Mouse (Mus musculus) stomach, postnatal 0 days (tissue): ENCODE data around the gene Nsun2. TPM values are rescaled to one million over a fixed set of nuclear protein-coding genes. Genes with fewer than 3 reads are reported as not detected.
A peak's percentile ranks its signal among the peaks of the same experiment; 100 is the strongest.

ENCODE experiments used
- ATAC-seq: fragments of 200-750 bp; cut with Nextera tagmentation; 2 replicates; pipeline ENCODE4 v1.8.0; 2017; ENCODE audit not compliant: low FRiP score, low TSS enrichment
- DNase-seq: peaks from one replicate; pipeline ENCODE4 v3.0.0-alpha.2; 2016; ENCODE audit warnings: low spot score
- H3K27ac ChIP-seq: fragments of 300-500 bp; sonication (generic); replicated peaks from 2 replicates; pipeline ENCODE4 v1.5.1; 2014; ENCODE audit warnings: mild to moderate bottlenecking, control low read depth
- H3K27me3 ChIP-seq: fragments of 300-500 bp; sonication (generic); 2 replicates; pipeline ENCODE4 v1.6.1; 2014; ENCODE audit warnings: low read length; ENCODE audit not compliant: control insufficient read depth, insufficient read depth
- H3K36me3 ChIP-seq: fragments of 300-500 bp; sonication (generic); 2 replicates; pipeline ENCODE4 v1.6.1; 2014; ENCODE audit warnings: low read length, mixed read lengths; ENCODE audit not compliant: control insufficient read depth, insufficient read depth
- H3K4me1 ChIP-seq: fragments of 300-500 bp; sonication (generic); replicated peaks from 2 replicates; pipeline ENCODE4 v1.6.1; 2014; ENCODE audit warnings: antibody characterized with exemption; ENCODE audit not compliant: control insufficient read depth, insufficient read depth
- H3K4me2 ChIP-seq: fragments of 300-500 bp; sonication (generic); replicated peaks from 2 replicates; pipeline ENCODE4 v1.6.1; 2014; ENCODE audit warnings: low read depth, mild to moderate bottlenecking, control low read depth, moderate library complexity
- H3K4me3 ChIP-seq: fragments of 300-500 bp; sonication (generic); 2 replicates; pipeline ENCODE4 v1.5.1; 2014; ENCODE audit warnings: low read depth, low read length, control low read depth
- H3K9ac ChIP-seq: fragments of 300-500 bp; sonication (generic); 2 replicates; pipeline ENCODE4 v1.6.1; 2014; ENCODE audit warnings: mild to moderate bottlenecking, low read length, control low read depth, mixed read lengths
- H3K9me3 ChIP-seq: fragments of 300-500 bp; sonication (generic); 2 replicates; pipeline ENCODE4 v1.6.1; 2016; ENCODE audit warnings: low read length; ENCODE audit not compliant: control insufficient read depth
- CTCF ChIP-seq: IDR thresholded peaks from 2 replicates; pipeline ENCODE4 v1.5.1; 2016; ENCODE audit warnings: antibody characterized with exemption, low read depth, mild to moderate bottlenecking, moderate library complexity
- EP300 ChIP-seq: optimal IDR thresholded peaks from 2 replicates; pipeline ENCODE3; 2016; ENCODE audit warnings: antibody characterized with exemption
- WGBS: fragments of 180-500 bp; shearing (Covaris S2); extraction: QIAGEN DNeasy Blood & Tissue Kit; methylation state at CpG from one replicate; pipeline ENCODE4 v1.1.7; 2014; 5-methylcytosine and 5-hydroxymethylcytosine counted together
- polyA plus RNA-seq: library from polyadenylated mRNA; unstranded; fragments of >200 nt; fragmentation: Nextera tagmentation; extraction: Ambion mirVana; gene quantifications from 2 replicates; pipeline ENCODE4 v1.2.1, GENCODE M21; 2015

The Nsun2 gene
- polyA plus RNA-seq, 1 experiment from 2014 or later: 68.6 TPM

- Histone ChIP-seq H3K9me3 (no peaks in the 10 kb centered on the region), H3K4me3 (no peak overlapping the region), H3K27ac (no peak overlapping the region), H3K4me1 (no peaks in the 10 kb centered on the region), H3K9ac (no peak overlapping the region), H3K36me3 (peaks cover 23% of the 10 kb centered on the region), H3K27me3 (no peaks in the 10 kb centered on the region), H3K4me2 (no peak overlapping the region)
- DNase-seq: no peak
- 60% methylated on average over 3 of the region's 3 CpGs for WGBS
- no peak for ATAC-seq
- TF ChIP-seq EP300 (no peak), CTCF (no peak)
Measured at GRCm38 (mm10) chr13:69636375-69636774, 102.8 kb downstream of the Nsun2 start.

- WGBS: 60% methylated on average over 6 of the region's 6 CpGs
- no peak for TF ChIP-seq EP300
- TF ChIP-seq CTCF: no peak
- Histone ChIP-seq H3K4me3 (no peak overlapping the region), H3K9ac (no peak overlapping the region), H3K27ac (no peak overlapping the region), H3K4me2 (no peak overlapping the region), H3K4me1 (no peaks in the 10 kb centered on the region), H3K36me3 (peaks cover 19% of the 10 kb centered on the region), H3K9me3 (no peaks in the 10 kb centered on the region), H3K27me3 (no peaks in the 10 kb centered on the region)
- DNase-seq (no peak), ATAC-seq (no peak)
Measured at GRCm38 (mm10) chr13:69636816-69637215, 103.3 kb downstream of the Nsun2 start.

- Histone ChIP-seq H3K36me3 (peaks cover 15% of the 10 kb centered on the region; the same call in 1 of the 2 replicates), H3K9ac (no peak overlapping the region), H3K4me3 (no peak overlapping the region), H3K27me3 (no peaks in the 10 kb centered on the region), H3K4me2 (no peak overlapping the region), H3K4me1 (no peaks in the 10 kb centered on the region), H3K9me3 (no peaks in the 10 kb centered on the region), H3K27ac (no peak overlapping the region)
- no peak for TF ChIP-seq EP300
- TF ChIP-seq CTCF: no peak
- WGBS: 77% methylated on average over 9 of the region's 9 CpGs
- ATAC-seq (no peak), DNase-seq (no peak)
Measured at GRCm38 (mm10) chr13:69637657-69638056, 104.1 kb downstream of the Nsun2 start.

- Histone ChIP-seq H3K27ac (no peak overlapping the region), H3K9ac (no peak overlapping the region), H3K27me3 (no peaks in the 10 kb centered on the region), H3K9me3 (no peaks in the 10 kb centered on the region), H3K4me3 (no peak overlapping the region), H3K4me1 (no peaks in the 10 kb centered on the region), H3K4me2 (no peak overlapping the region), H3K36me3 (peaks cover 13% of the 10 kb centered on the region; the same call in 1 of the 2 replicates)
- no peak for TF ChIP-seq EP300
- 59% methylated on average over 6 of the region's 6 CpGs for WGBS
- no peak for DNase-seq
- 0 out of 2 replicates have a peak, but pooled peaks have one; percentile 8 for ATAC-seq
Measured at GRCm38 (mm10) chr13:69638108-69638626, 104.6 kb downstream of the Nsun2 start.

- Histone ChIP-seq H3K4me3 (no peak overlapping the region), H3K36me3 (peaks cover 10% of the 10 kb centered on the region; the same call in 1 of the 2 replicates), H3K4me2 (no peak overlapping the region), H3K9me3 (no peaks in the 10 kb centered on the region), H3K27me3 (no peaks in the 10 kb centered on the region), H3K27ac (no peak overlapping the region), H3K9ac (no peak overlapping the region), H3K4me1 (no peaks in the 10 kb centered on the region)
- ATAC-seq (no peak), DNase-seq (no peak)
- TF ChIP-seq EP300 (no peak), CTCF (no peak)
- WGBS: 81% methylated on average over 5 of the region's 5 CpGs
Measured at GRCm38 (mm10) chr13:69639251-69639650, 105.7 kb downstream of the Nsun2 start.

GRCm38 (mm10) chr13:69640126-69640525 is 106.6 kb downstream of the Nsun2 start:
- no peak for DNase-seq
- no peak overlapping the region for H3K27ac ChIP-seq
- H3K4me2 ChIP-seq: no peak overlapping the region
- H3K4me1 ChIP-seq: no peaks in the 10 kb centered on the region
- H3K4me3 ChIP-seq: no peak overlapping the region
- 95% methylated on average over 4 of the region's 4 CpGs for WGBS
- H3K36me3 ChIP-seq: peaks cover 6% of the 10 kb centered on the region; the same call in 1 of the 2 replicates
- no peaks in the 10 kb centered on the region for H3K27me3 ChIP-seq
- no peak overlapping the region for H3K9ac ChIP-seq
- H3K9me3 ChIP-seq: no peaks in the 10 kb centered on the region
- no peak for ATAC-seq
- TF ChIP-seq CTCF: no peak
- no peak for TF ChIP-seq EP300
